8 mouse cellular contexts compared by ENCODE assay signal in genomic region chr8:81012699-81013098, GRCm38 (mm10). TPM values are rescaled to one million over a fixed set of nuclear protein-coding genes. Genes with fewer than 3 reads are reported as not detected.
DNase-seq lines count a peak whose midpoint lies in the region; ATAC-seq and TF ChIP-seq lines count a peak whose summit lies in the region.

No protein-coding gene starts in this region.

- 87% methylated on average over 2 of the region's 2 CpGs for WGBS in forebrain, embryonic 13.5 days
- WGBS in liver, embryonic 14.5 days (ENCODE audit: insufficient replicate concordance): 34% methylated on average over 2 of the region's 2 CpGs

- peak overlapping the region; percentile 99 for H3K4me3 ChIP-seq in gastrocnemius, adult 2 months
- peak overlapping the region; percentile 96 for H3K4me3 ChIP-seq in forebrain, embryonic 13.5 days
- H3K4me3 ChIP-seq in liver, embryonic 14.5 days (ENCODE audit: insufficient read depth in 1 of 2, low read depth in 2 of 2, low read length in 2 of 2): peak overlapping the region; percentile 72 to 86

- H3K9me3 ChIP-seq in forebrain, embryonic 13.5 days (replicated peaks): no peaks in the 10 kb centered on the region
- H3K9me3 ChIP-seq in liver, embryonic 14.5 days (ENCODE audit: control insufficient read depth, low read length): no peaks in the 10 kb centered on the region

- DNase-seq in gastrocnemius, adult 2 months: no peak
- DNase-seq in gastrocnemius, adult 8-10 months (ENCODE audit: low spot score in 2 of 2): no peak
- DNase-seq in 3T3-L1 (ENCODE audit: low read depth, low spot score): peak; percentile 11
- no peak for DNase-seq in liver, embryonic 14.5 days (ENCODE audit: low read depth in 3 of 3, low spot score in 3 of 3)
- DNase-seq in adipocyte (ENCODE audit: low spot score): no peak
- DNase-seq in cerebellum, postnatal 36 days: no peak
- DNase-seq in layer of hippocampus, adult 18-20 months (ENCODE audit: low spot score in 2 of 2): no peak

- peaks cover 33% of the 10 kb centered on the region for H3K4me1 ChIP-seq in forebrain, embryonic 13.5 days
- peaks cover 2 to 18% of the 10 kb centered on the region in 2 experiments; a peak in 3 of 4 replicates for H3K4me1 ChIP-seq in liver, embryonic 14.5 days (replicated peaks; ENCODE audit: control insufficient read depth in 2 of 2, insufficient read depth in 2 of 2, low read length in 1 of 2)

- no peak for TF ChIP-seq CTCF in gastrocnemius, adult 2 months (IDR thresholded peaks at IDR 0.05)
- TF ChIP-seq CTCF in liver, embryonic 14.5 days (IDR thresholded peaks at IDR 0.05; ENCODE audit: low read depth): no peak

- H3K27me3 ChIP-seq in forebrain, embryonic 13.5 days: no peaks in the 10 kb centered on the region
- no peaks in the 10 kb centered on the region for H3K27me3 ChIP-seq in liver, embryonic 14.5 days (ENCODE audit: control insufficient read depth, insufficient read depth, low read length)

- peak overlapping the region; percentile 89 for H3K9ac ChIP-seq in forebrain, embryonic 13.5 days
- H3K9ac ChIP-seq in liver, embryonic 14.5 days (replicated peaks): peak overlapping the region; percentile 92

- ATAC-seq in forebrain, embryonic 13.5 days: no peak
- ATAC-seq in liver, embryonic 14.5 days (ENCODE audit: insufficient read depth): no peak

- H3K27ac ChIP-seq in gastrocnemius, adult 2 months: peak overlapping the region; percentile 95; the same call in 1 of the 2 replicates
- H3K27ac ChIP-seq in forebrain, embryonic 13.5 days: no peak overlapping the region
- H3K27ac ChIP-seq in liver, embryonic 14.5 days: no peak overlapping the region

- H3K36me3 ChIP-seq in forebrain, embryonic 13.5 days (ENCODE audit: poor library complexity, severe bottlenecking): peaks cover 11% of the 10 kb centered on the region
- H3K36me3 ChIP-seq in liver, embryonic 14.5 days (replicated peaks; ENCODE audit: control insufficient read depth, insufficient read depth, low read depth): peaks cover 10% of the 10 kb centered on the region

- H3K4me2 ChIP-seq in forebrain, embryonic 13.5 days: peak overlapping the region; percentile 99
- H3K4me2 ChIP-seq in liver, embryonic 14.5 days (ENCODE audit: low read depth): peak overlapping the region; percentile 88

- no peak for TF ChIP-seq EP300 in liver, embryonic 14.5 days (IDR thresholded peaks at IDR 0.05; ENCODE audit: low read depth)

- intact Hi-C loops in gastrocnemius, adult 2 months (cut with DNase I): no loop called here

RNA-seq across cellular contexts. Expression of gene Usp38, which starts 2.0 kb away (rescaled TPM):
- 10 to 100 TPM; 22.1 to 23.2 TPM for total RNA-seq in gastrocnemius, adult 2 months (2021)
- 10 to 100 TPM; 21.2 to 23.7 (median 23.0) TPM for total RNA-seq in gastrocnemius, adult 8-10 months (2022)
- polyA plus RNA-seq in forebrain, embryonic 13.5 days (2015; fragmentation: Nextera tagmentation; extraction: Ambion mirVana): 20.4 and 21.1 TPM in 2 replicates
- polyA plus RNA-seq in liver, embryonic 14.5 days (2012; rRNA removed): 3.8 and 5.0 TPM in 2 replicates
- polyA plus RNA-seq in liver, embryonic 14.5 days (2014; fragmentation: Nextera tagmentation; extraction: Ambion mirVana): 10.5 and 11.5 TPM in 2 replicates
- total RNA-seq in layer of hippocampus, adult 18-20 months (2021): 10 to 100 TPM; 23.4 to 23.5 TPM
